Mouse (Mus musculus) gastrocnemius, postnatal 4 days (tissue): ENCODE measurements at regions not wholly inside any gene's neighbourhood (a gene's known extent, or its start where the extent isn't known, plus 50 kb on each side); places are given as distances from the start of the nearest gene placed in this dataset.

Experiments used
- DNase-seq, 2 experiments: peaks; one replicate each; pipeline ENCODE4 v3.0.0; 2021 to 2022; ENCODE audit warnings: low spot score in 2 of 2, mixed read lengths in 2 of 2

- DNase-seq = no peak
These were observed 110.0 kb downstream of the Ccdc71l start for GRCm38 (mm10) chr12:32488578-32488892.

- DNase-seq = no peak
These were observed 111.1 kb downstream of the Ccdc71l start for GRCm38 (mm10) chr12:32489415-32490139.

- DNase-seq = no peak
These were observed 125.7 kb downstream of the Ccdc71l start for GRCm38 (mm10) chr12:32504196-32504595.

- no peak for DNase-seq
These were observed 130.2 kb downstream of the Ccdc71l start for GRCm38 (mm10) chr12:32508671-32509070.

- no peak for DNase-seq
These were observed 147.1 kb downstream of the Ccdc71l start for GRCm38 (mm10) chr12:32525586-32525985.

GRCm38 (mm10) chr12:32531216-32531615 is 152.7 kb downstream of the Ccdc71l start:
- no peak for DNase-seq

- no peak for DNase-seq
These were observed 155.1 kb downstream of the Ccdc71l start for GRCm38 (mm10) chr12:32533641-32534040.

GRCm38 (mm10) chr12:32545466-32545865 is 167.0 kb downstream of the Ccdc71l start:
- DNase-seq = no peak

GRCm38 (mm10) chr12:32546356-32546755 is 167.9 kb downstream of the Ccdc71l start:
- no peak for DNase-seq

GRCm38 (mm10) chr12:32553793-32554192 is 175.3 kb downstream of the Ccdc71l start:
- no peak for DNase-seq

GRCm38 (mm10) chr12:32567777-32568176 is 189.3 kb downstream of the Ccdc71l start:
- no peak for DNase-seq

- no peak for DNase-seq
These were observed 202.8 kb downstream of the Ccdc71l start for GRCm38 (mm10) chr12:32581304-32581703.

GRCm38 (mm10) chr12:32602131-32602815 is 217.1 kb upstream of the Nampt start:
- peak in 1 of 2 experiments; percentile 8 for DNase-seq

GRCm38 (mm10) chr12:32605353-32605752 is 214.0 kb upstream of the Nampt start:
- no peak for DNase-seq

- DNase-seq = no peak
These were observed 204.3 kb upstream of the Nampt start for GRCm38 (mm10) chr12:32615000-32615399.

- DNase-seq = no peak
These were observed 203.3 kb upstream of the Nampt start for GRCm38 (mm10) chr12:32616086-32616485.

- DNase-seq = no peak
These were observed 202.3 kb upstream of the Nampt start for GRCm38 (mm10) chr12:32617031-32617430.

GRCm38 (mm10) chr12:32619830-32620229 is 199.5 kb upstream of the Nampt start:
- DNase-seq = no peak

GRCm38 (mm10) chr12:32621739-32622138 is 197.6 kb upstream of the Nampt start:
- DNase-seq = no peak

GRCm38 (mm10) chr12:32628552-32628951 is 190.8 kb upstream of the Nampt start:
- no peak for DNase-seq

GRCm38 (mm10) chr12:32632935-32633334 is 186.4 kb upstream of the Nampt start:
- no peak for DNase-seq

- no peak for DNase-seq
These were observed 184.3 kb upstream of the Nampt start for GRCm38 (mm10) chr12:32635055-32635454.
